Mouse (Mus musculus) heart, embryonic 16.5 days (tissue): ENCODE measurements around the gene Nme7. TPM values are rescaled to one million over a fixed set of nuclear protein-coding genes. Genes with fewer than 3 reads are reported as not detected.

ENCODE experiments used
- ATAC-seq: fragments of 200-750 bp; cut with Nextera tagmentation; replicated peaks from 2 replicates; pipeline ENCODE4 v1.8.0; 2017; ENCODE audit warnings: moderate number of reproducible peaks; ENCODE audit not compliant: insufficient read depth, low FRiP score; ENCODE audit errors: extremely low read depth
- H3K27ac ChIP-seq: fragments of 300-500 bp; sonication (generic); 2 replicates; pipeline ENCODE4 v1.5.1; 2014; ENCODE audit warnings: mild to moderate bottlenecking, low read length, control low read depth, moderate library complexity
- H3K27me3 ChIP-seq: fragments of 300-500 bp; sonication (generic); 2 replicates; pipeline ENCODE4 v1.6.1; 2014; ENCODE audit warnings: low read length, mixed read lengths; ENCODE audit not compliant: control insufficient read depth, insufficient read depth
- H3K36me3 ChIP-seq: fragments of 300-500 bp; sonication (generic); 2 replicates; pipeline ENCODE4 v1.6.1; 2014; ENCODE audit not compliant: control insufficient read depth, insufficient read depth
- H3K4me1 ChIP-seq: fragments of 300-500 bp; sonication (generic); 2 replicates; pipeline ENCODE4 v1.6.1; 2014; ENCODE audit warnings: low read length, mixed read lengths; ENCODE audit not compliant: control insufficient read depth, insufficient read depth
- H3K4me2 ChIP-seq: fragments of 300-500 bp; sonication (generic); 2 replicates; pipeline ENCODE4 v1.6.1; 2014; ENCODE audit warnings: low read depth, mild to moderate bottlenecking, control low read depth, low read length
- H3K4me3 ChIP-seq: fragments of 300-500 bp; sonication (generic); 2 replicates; pipeline ENCODE4 v1.5.1; 2014; ENCODE audit warnings: mild to moderate bottlenecking, control low read depth, low read length
- H3K9ac ChIP-seq: fragments of 300-500 bp; sonication (generic); 2 replicates; pipeline ENCODE4 v1.6.1; 2014; ENCODE audit warnings: low read length, control low read depth
- H3K9me3 ChIP-seq: fragments of 300-500 bp; sonication (generic); replicated peaks from 2 replicates; pipeline ENCODE4 v1.6.1; 2016; ENCODE audit warnings: low read length; ENCODE audit not compliant: control insufficient read depth
- WGBS: fragments of 180-500 bp; shearing (Covaris S2); extraction: QIAGEN DNeasy Blood & Tissue Kit; methylation state at CpG from one replicate; pipeline ENCODE4 v1.1.7; 2014; 5-methylcytosine and 5-hydroxymethylcytosine counted together
- polyA plus RNA-seq: library from polyadenylated mRNA; unstranded; fragments of >200 nt; fragmentation: Nextera tagmentation; extraction: Ambion mirVana; gene quantifications from 2 replicates; pipeline ENCODE4 v1.2.1, GENCODE M21; 2015

The Nme7 gene
- polyA plus RNA-seq, 1 experiment from 2014 or later = 21.9 TPM

GRCm38 (mm10) chr1:164452580-164452979, 148.7 kb downstream of the Nme7 start:
- no peak for ATAC-seq
- H3K4me3 ChIP-seq = no peak overlapping the region
- H3K9me3 ChIP-seq = no peaks in the 10 kb centered on the region
- peaks cover 28% of the 10 kb centered on the region for H3K36me3 ChIP-seq
- WGBS = 66% methylated on average over 6 of the region's 6 CpGs
- peak overlapping the region; percentile 82 for H3K27ac ChIP-seq
- no peak overlapping the region for H3K9ac ChIP-seq
- H3K4me1 ChIP-seq = peaks cover 45% of the 10 kb centered on the region
- 0 out of 2 replicates have a peak overlapping the region, but pooled peaks have one; percentile 17 for H3K4me2 ChIP-seq
- no peaks in the 10 kb centered on the region for H3K27me3 ChIP-seq

GRCm38 (mm10) chr1:164453146-164453545, 149.2 kb downstream of the Nme7 start:
- no peak for ATAC-seq
- peaks cover 26% of the 10 kb centered on the region for H3K36me3 ChIP-seq
- no peaks in the 10 kb centered on the region for H3K9me3 ChIP-seq
- no peak overlapping the region for H3K4me3 ChIP-seq
- 74% methylated on average over 8 of the region's 8 CpGs for WGBS
- H3K27me3 ChIP-seq = no peaks in the 10 kb centered on the region
- H3K9ac ChIP-seq = no peak overlapping the region; the same call in 1 of the 2 replicates
- peak overlapping the region; percentile 82 for H3K27ac ChIP-seq
- peaks cover 45% of the 10 kb centered on the region for H3K4me1 ChIP-seq
- H3K4me2 ChIP-seq = peak overlapping the region; percentile 61

- Histone ChIP-seq H3K4me2 (peak overlapping the region; percentile 61), H3K4me1 (peaks cover 45% of the 10 kb centered on the region), H3K27ac (peak overlapping the region; percentile 82), H3K27me3 (no peaks in the 10 kb centered on the region), H3K4me3 (peak overlapping the region; percentile 87), H3K9ac (peak overlapping the region; percentile 72), H3K9me3 (no peaks in the 10 kb centered on the region), H3K36me3 (peaks cover 23% of the 10 kb centered on the region)
- ATAC-seq = no peak
- 49% methylated on average over 5 of the region's 5 CpGs for WGBS
These were observed 149.8 kb downstream of the Nme7 start for GRCm38 (mm10) chr1:164453739-164454138.

- Histone ChIP-seq H3K36me3 (peaks cover 18% of the 10 kb centered on the region), H3K27me3 (peaks cover 2% of the 10 kb centered on the region; the same call in 1 of the 2 replicates), H3K4me3 (peak overlapping the region; percentile 87), H3K4me2 (peak overlapping the region; percentile 61), H3K9ac (peak overlapping the region; percentile 72), H3K27ac (peak overlapping the region; percentile 82), H3K4me1 (peaks cover 46% of the 10 kb centered on the region), H3K9me3 (no peaks in the 10 kb centered on the region)
- no peak for ATAC-seq
- 21% methylated on average over 14 of the region's 14 CpGs for WGBS
These were observed 151.0 kb downstream of the Nme7 start for GRCm38 (mm10) chr1:164454747-164455400.

GRCm38 (mm10) chr1:164455614-164456013, 151.7 kb downstream of the Nme7 start:
- peaks cover 44% of the 10 kb centered on the region for H3K4me1 ChIP-seq
- 32% methylated on average over 7 of the region's 7 CpGs for WGBS
- H3K4me3 ChIP-seq = peak overlapping the region; percentile 87
- H3K36me3 ChIP-seq = peaks cover 18% of the 10 kb centered on the region
- ATAC-seq = no peak
- peaks cover 2% of the 10 kb centered on the region; the same call in 1 of the 2 replicates for H3K27me3 ChIP-seq
- peak overlapping the region; percentile 98 for H3K27ac ChIP-seq
- peak overlapping the region; percentile 99 for H3K9ac ChIP-seq
- H3K9me3 ChIP-seq = no peaks in the 10 kb centered on the region
- peak overlapping the region; percentile 61 for H3K4me2 ChIP-seq

- WGBS = 15% methylated on average over 6 of the region's 6 CpGs
These were observed 152.1 kb downstream of the Nme7 start for GRCm38 (mm10) chr1:164456065-164456464.

GRCm38 (mm10) chr1:164456731-164457130, 152.8 kb downstream of the Nme7 start:
- H3K27ac ChIP-seq = peak overlapping the region; percentile 98
- peaks cover 42% of the 10 kb centered on the region for H3K4me1 ChIP-seq

More at GRCm38 (mm10) chr1:164456065-164456464, 152.1 kb downstream of the Nme7 start:
- Histone ChIP-seq H3K27me3 (peaks cover 2% of the 10 kb centered on the region; the same call in 1 of the 2 replicates), H3K9ac (peak overlapping the region; percentile 99), H3K4me2 (peak overlapping the region; percentile 61), H3K27ac (peak overlapping the region; percentile 98), H3K4me3 (peak overlapping the region; percentile 87), H3K9me3 (no peaks in the 10 kb centered on the region), H3K4me1 (peaks cover 45% of the 10 kb centered on the region), H3K36me3 (peaks cover 17% of the 10 kb centered on the region)
- no peak for ATAC-seq

GRCm38 (mm10) chr1:164457531-164458244, 153.8 kb downstream of the Nme7 start:
- Histone ChIP-seq H3K4me1 (peaks cover 48% of the 10 kb centered on the region), H3K27ac (peak overlapping the region; percentile 98), H3K9me3 (no peaks in the 10 kb centered on the region), H3K9ac (peak overlapping the region; percentile 99), H3K4me2 (peak overlapping the region; percentile 61), H3K4me3 (peak overlapping the region; percentile 87), H3K36me3 (peaks cover 8% of the 10 kb centered on the region), H3K27me3 (peaks cover 2% of the 10 kb centered on the region; the same call in 1 of the 2 replicates)
- under 1% methylated on average over 56 of the region's 76 CpGs for WGBS
- peak; percentile 72 for ATAC-seq

More at GRCm38 (mm10) chr1:164456731-164457130, 152.8 kb downstream of the Nme7 start:
- H3K9me3 ChIP-seq = no peaks in the 10 kb centered on the region
- no peak for ATAC-seq
- H3K27me3 ChIP-seq = peaks cover 2% of the 10 kb centered on the region; the same call in 1 of the 2 replicates
- peaks cover 14% of the 10 kb centered on the region for H3K36me3 ChIP-seq
- peak overlapping the region; percentile 61 for H3K4me2 ChIP-seq
- WGBS = 6% methylated on average over 8 of the region's 8 CpGs
- peak overlapping the region; percentile 99 for H3K9ac ChIP-seq
- peak overlapping the region; percentile 87 for H3K4me3 ChIP-seq

GRCm38 (mm10) chr1:164458245-164458613, 154.3 kb downstream of the Nme7 start, which contains the start of gene Atp1b1:
TSS of gene Atp1b1 (minus strand) at chr1:164458355.
- H3K9ac ChIP-seq = peak within 1 kb of the TSS; percentile 99
- H3K4me1 ChIP-seq = peaks cover 43% of the 10 kb centered on the region
- peak within 1 kb of the TSS; percentile 98 for H3K27ac ChIP-seq
- H3K9me3 ChIP-seq = no peaks in the 10 kb centered on the region
- peaks cover 2% of the 10 kb centered on the region; the same call in 1 of the 2 replicates for H3K27me3 ChIP-seq
- peak within 1 kb of the TSS; percentile 87 for H3K4me3 ChIP-seq
- peak; percentile 89 for ATAC-seq
- peak within 1 kb of the TSS; percentile 61 for H3K4me2 ChIP-seq
- H3K36me3 ChIP-seq = peaks cover 2% of the 10 kb centered on the region
- WGBS = under 1% methylated on average over 35 of the region's 35 CpGs
